Mouse (Mus musculus): ENCODE measurements around the gene Fam209. TPM values are rescaled to one million over a fixed set of nuclear protein-coding genes. Genes with fewer than 3 reads are reported as not detected.

The Fam209 gene
- polyA plus RNA-seq, 1 experiment from 2014 or later = 0.12 TPM

GRCm38 (mm10) chr2:172502168-172502567, 29.8 kb downstream of the Fam209 start:
- ChIA-PET POLR2A (no interaction called here), CTCF (interaction anchor here (1.2 to 1.8 kb wide), 4 partner anchors 13 to 280 kb away, joined by 3 to 5 read pairs (median 4); no protein-coding TSS in a partner anchor)
- in situ Hi-C loops (cut with MboI; ENCODE audit: low pct_unique_long_range_greater_than_20kb) = no loop called here
- ATAC-seq (no peak), DNase-seq (ENCODE audit: low read depth, low spot score) (no peak)
- H3K27me3 ChIP-seq = no peaks in the 10 kb centered on the region
- no peak for TF ChIP-seq CTCF (IDR thresholded peaks at IDR 0.05)

DNA sequence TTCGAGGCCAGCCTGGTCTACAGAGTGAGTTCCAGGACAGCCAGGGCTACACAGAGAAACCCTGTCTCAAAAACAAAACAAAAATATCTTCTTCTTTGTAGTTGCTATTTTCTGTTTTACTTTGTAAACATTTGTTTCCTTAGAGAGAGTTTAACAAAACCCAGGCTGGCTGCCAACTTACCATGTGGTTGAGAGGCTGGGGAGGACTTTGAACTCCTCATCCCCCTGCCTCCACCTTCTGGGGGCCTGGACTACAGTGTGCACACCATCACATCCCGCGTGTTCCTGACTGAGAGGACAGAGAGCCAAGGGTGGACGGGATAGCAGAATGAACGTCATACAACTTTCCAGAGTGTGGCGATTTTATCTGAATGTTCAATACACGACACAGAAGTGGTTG, 33.8 kb downstream of the Fam209 start:
- no peak for TF ChIP-seq CTCF (IDR thresholded peaks at IDR 0.05)
- DNase-seq (ENCODE audit: low read depth, low spot score) (no peak), ATAC-seq (no peak)
- H3K27me3 ChIP-seq = peaks cover 5% of the 10 kb centered on the region
- in situ Hi-C loops (cut with MboI; ENCODE audit: low pct_unique_long_range_greater_than_20kb) = no loop called here
- ChIA-PET CTCF (no interaction called here), POLR2A (no interaction called here)

DNA sequence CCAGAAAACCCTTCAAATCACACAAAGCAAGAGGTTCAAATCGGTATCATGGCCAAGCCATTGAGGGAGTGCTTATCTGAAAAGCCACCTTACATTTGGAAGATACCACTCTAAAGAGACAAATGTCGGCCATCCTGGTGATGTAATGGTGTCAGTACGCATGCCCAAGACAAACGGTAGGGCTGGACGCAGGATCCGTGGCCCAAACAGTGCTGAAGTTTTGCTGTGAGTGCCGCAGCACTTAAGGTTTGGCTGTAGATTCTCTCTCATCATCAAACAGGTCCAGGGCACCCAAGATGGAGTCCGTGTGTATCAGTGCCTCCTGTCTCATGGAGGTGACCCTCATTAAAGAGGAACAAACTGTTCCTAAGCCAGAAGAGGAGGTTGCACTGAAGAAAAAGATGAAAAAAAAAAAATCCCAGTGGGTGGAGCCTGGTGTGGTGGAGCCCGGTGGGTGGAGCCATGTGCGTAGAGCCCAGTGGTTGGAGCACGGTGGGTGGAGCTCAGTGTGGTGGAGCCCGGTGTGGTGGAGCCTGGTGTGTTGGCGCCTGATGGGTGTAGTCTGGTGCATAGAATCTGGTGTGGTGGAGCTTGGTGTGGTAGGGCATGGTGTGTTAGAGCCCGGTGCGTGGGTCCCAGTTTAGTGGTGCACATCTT, 37.9 kb downstream of the Fam209 start:
- ChIA-PET CTCF (interaction anchor here (1.1 kb wide), 1 partner anchor 34 kb away, joined by 3 read pairs; no protein-coding TSS in a partner anchor), POLR2A (no interaction called here)
- ATAC-seq = no peak
- TF ChIP-seq CTCF (IDR thresholded peaks at IDR 0.05) = no peak
- no peak for DNase-seq (ENCODE audit: low read depth, low spot score)
- H3K27me3 ChIP-seq = peaks cover 12% of the 10 kb centered on the region
- in situ Hi-C loops (cut with MboI; ENCODE audit: low pct_unique_long_range_greater_than_20kb) = no loop called here

DNA sequence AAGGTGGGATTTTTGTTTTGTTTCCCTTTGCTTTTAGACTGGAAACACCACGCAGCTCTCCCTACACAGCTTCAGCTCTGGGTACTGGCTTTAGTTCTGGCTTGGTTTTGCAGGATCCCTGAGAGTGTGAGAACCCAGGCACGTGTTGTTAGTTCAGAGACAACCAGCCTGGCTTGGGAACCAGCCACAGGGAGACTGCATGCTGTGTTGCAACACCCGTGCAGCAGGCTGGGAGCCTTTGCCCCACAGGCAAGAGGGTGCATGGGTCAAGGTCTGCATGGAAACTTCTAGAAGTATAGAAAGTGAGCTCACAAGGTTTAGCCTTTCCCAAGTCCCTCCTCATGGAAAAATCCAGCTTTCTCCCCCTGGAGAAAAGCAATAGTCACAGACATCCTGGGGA, 38.6 kb downstream of the Fam209 start:
- DNase-seq (ENCODE audit: low read depth, low spot score) = no peak
- no peak for TF ChIP-seq CTCF (IDR thresholded peaks at IDR 0.05)
- ChIA-PET CTCF (interaction anchor here (1.1 kb wide), 1 partner anchor 34 kb away, joined by 3 read pairs; no protein-coding TSS in a partner anchor), POLR2A (no interaction called here)
- in situ Hi-C loops (cut with MboI; ENCODE audit: low pct_unique_long_range_greater_than_20kb) = no loop called here
- peaks cover 12% of the 10 kb centered on the region for H3K27me3 ChIP-seq
- no peak for ATAC-seq

- in situ Hi-C loops (cut with MboI; ENCODE audit: low pct_unique_long_range_greater_than_20kb) = no loop called here
- ChIA-PET CTCF (no interaction called here), POLR2A (no interaction called here)
- H3K27me3 ChIP-seq = peaks cover 15% of the 10 kb centered on the region
- DNase-seq (ENCODE audit: low read depth, low spot score) = no peak
- ATAC-seq = no peak
- TF ChIP-seq CTCF (IDR thresholded peaks at IDR 0.05) = no peak
These were observed 44.2 kb downstream of the Fam209 start for GRCm38 (mm10) chr2:172516407-172516992.

GRCm38 (mm10) chr2:172520616-172521371, 48.5 kb downstream of the Fam209 start:
- ATAC-seq (no peak), DNase-seq (ENCODE audit: low read depth, low spot score) (no peak)
- in situ Hi-C loops (cut with MboI; ENCODE audit: low pct_unique_long_range_greater_than_20kb) = no loop called here
- CTCF ChIA-PET = no interaction called here
- POLR2A ChIA-PET = no interaction called here
- TF ChIP-seq CTCF (IDR thresholded peaks at IDR 0.05) = no peak
- peaks cover 11% of the 10 kb centered on the region for H3K27me3 ChIP-seq

DNA sequence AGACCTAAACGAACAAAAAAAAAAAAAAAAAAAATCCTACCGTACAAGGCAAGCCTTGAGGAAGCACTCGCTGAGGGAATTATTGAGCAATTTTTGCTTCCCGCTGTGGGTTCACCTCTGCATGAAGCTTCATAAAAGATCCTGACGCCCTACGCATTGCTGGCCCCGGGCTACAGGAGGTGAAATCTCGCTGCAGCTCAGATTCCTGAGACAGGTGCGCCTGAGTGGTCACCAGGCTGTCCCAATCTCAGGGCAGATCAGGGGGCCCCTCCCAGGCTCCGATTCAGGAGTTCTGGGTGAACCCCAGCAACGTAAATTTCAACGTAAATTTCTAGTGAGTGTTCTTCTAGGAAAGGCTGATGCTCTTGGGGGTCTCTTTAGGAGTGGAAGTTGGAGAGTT, 50.2 kb downstream of the Fam209 start:
- CTCF ChIA-PET = no interaction called here
- DNase-seq (ENCODE audit: low read depth, low spot score) = no peak
- ATAC-seq = no peak
- in situ Hi-C loops (cut with MboI; ENCODE audit: low pct_unique_long_range_greater_than_20kb) = no loop called here
- TF ChIP-seq CTCF (IDR thresholded peaks at IDR 0.05) = no peak
- H3K27me3 ChIP-seq = peaks cover 11% of the 10 kb centered on the region
- POLR2A ChIA-PET = no interaction called here

Other genes with a start within 250 kb of the Fam209 start
- not detected for gene Mc3r, start 224.0 kb upstream of the Fam209 start, polyA plus RNA-seq (2021)
- 15.2 TPM for gene Fam210b, start 127.0 kb upstream of the Fam209 start, polyA plus RNA-seq (2021)
- 40.7 TPM for gene Aurka, start 102.0 kb upstream of the Fam209 start, polyA plus RNA-seq (2021)
- 34.6 TPM for gene Cstf1, start 101.8 kb upstream of the Fam209 start, polyA plus RNA-seq (2021)
- gene Cass4, start 78.7 kb upstream of the Fam209 start, polyA plus RNA-seq (2021) = not detected
- 76.4 TPM for gene Rtf2, start 32.0 kb upstream of the Fam209 start, polyA plus RNA-seq (2021)
- gene Gcnt7, start 13.9 kb upstream of the Fam209 start, polyA plus RNA-seq (2021) = 0.06 TPM
- 0.03 TPM for gene Tfap2c, start 77.1 kb downstream of the Fam209 start, polyA plus RNA-seq (2021)